ENCODE assay signal across 8 mouse cellular contexts in the genomic region with DNA sequence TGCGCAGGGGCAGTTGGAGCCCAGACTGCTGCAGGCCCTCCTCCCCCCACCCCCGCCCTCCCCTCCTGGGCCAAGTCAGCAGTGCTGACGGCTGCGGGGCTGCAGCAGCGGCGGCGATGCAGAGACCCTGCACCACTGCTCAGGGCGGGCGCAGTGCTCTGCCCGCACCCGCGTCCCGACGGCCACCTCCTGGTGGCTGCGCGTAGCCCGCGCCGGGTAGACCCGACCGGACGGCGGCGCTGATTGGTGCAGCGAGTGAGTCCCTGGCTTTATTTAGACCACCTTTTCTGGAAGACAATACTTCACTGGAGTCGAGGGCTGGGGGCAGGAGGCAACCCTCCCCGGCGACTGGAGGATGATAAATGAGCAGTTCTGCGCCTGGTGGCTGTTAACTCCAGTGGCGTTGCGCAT. TPM values are rescaled to one million over a fixed set of nuclear protein-coding genes. Genes with fewer than 3 reads are reported as not detected.
DNase-seq lines count a peak whose midpoint lies in the region; ATAC-seq and TF ChIP-seq lines count a peak whose summit lies in the region.

No protein-coding gene starts in this region.

- intact Hi-C loops in left cerebral cortex, postnatal 14 days (cut with DNase I) = no loop called here

- peak; percentile 33 to 59 for DNase-seq in cerebellum, adult 18-20 months
- DNase-seq in cerebellum, adult 9-10 months = no peak
- peak; percentile 61 for DNase-seq in limb, embryonic 11.5 days (ENCODE audit: low spot score)
- no peak for DNase-seq in frontal cortex, adult 2 months (ENCODE audit: extremely low spot score in 1 of 2, low spot score in 1 of 2)
- DNase-seq in left cerebral cortex, postnatal 14 days (ENCODE audit: low spot score in 2 of 2) = no peak

- WGBS in forebrain, embryonic 12.5 days = 2% methylated on average over 29 of the region's 31 CpGs
- WGBS in limb, embryonic 11.5 days = under 1% methylated on average over 30 of the region's 31 CpGs
- WGBS in stomach, embryonic 16.5 days = 1% methylated on average over 31 of the region's 31 CpGs

- H3K27me3 ChIP-seq in ES-Bruce4 (ENCODE audit: control insufficient read depth, insufficient read depth, low read length, poor library complexity, severe bottlenecking) = no peaks in the 10 kb centered on the region
- peaks cover 82% of the 10 kb centered on the region for H3K27me3 ChIP-seq in forebrain, embryonic 12.5 days
- peaks cover 64% of the 10 kb centered on the region for H3K27me3 ChIP-seq in limb, embryonic 11.5 days (ENCODE audit: control insufficient read depth, insufficient read depth, low read length)
- H3K27me3 ChIP-seq in stomach, embryonic 16.5 days (ENCODE audit: control insufficient read depth, insufficient read depth, low read length) = peaks cover 55% of the 10 kb centered on the region

- H3K9me3 ChIP-seq in ES-Bruce4 (replicated peaks; ENCODE audit: control insufficient read depth, insufficient read depth, low read length, poor library complexity, severe bottlenecking) = no peaks in the 10 kb centered on the region
- no peaks in the 10 kb centered on the region for H3K9me3 ChIP-seq in forebrain, embryonic 12.5 days
- no peaks in the 10 kb centered on the region for H3K9me3 ChIP-seq in limb, embryonic 11.5 days (ENCODE audit: control insufficient read depth, low read length)
- no peaks in the 10 kb centered on the region for H3K9me3 ChIP-seq in stomach, embryonic 16.5 days (replicated peaks; ENCODE audit: control insufficient read depth, low read length)

- TF ChIP-seq POLR2A in ES-Bruce4 (IDR thresholded peaks at IDR 0.05; ENCODE audit: insufficient read depth, low read length) = no peak

- H3K9ac ChIP-seq in ES-Bruce4 (ENCODE audit: low read depth, poor library complexity, severe bottlenecking) = 0 out of 2 replicates have a peak overlapping the region, but pooled peaks have one; percentile 28
- H3K9ac ChIP-seq in forebrain, embryonic 12.5 days = no peak overlapping the region
- no peak overlapping the region for H3K9ac ChIP-seq in limb, embryonic 11.5 days (ENCODE audit: low read length)
- H3K9ac ChIP-seq in stomach, embryonic 16.5 days (ENCODE audit: low read length) = peak overlapping the region; percentile 33

- H3K27ac ChIP-seq in ES-Bruce4 (ENCODE audit: insufficient read depth, low read length) = no peak overlapping the region
- no peak overlapping the region for H3K27ac ChIP-seq in forebrain, embryonic 12.5 days
- H3K27ac ChIP-seq in limb, embryonic 11.5 days (replicated peaks; ENCODE audit: low read depth, low read length) = no peak overlapping the region
- no peak overlapping the region for H3K27ac ChIP-seq in stomach, embryonic 16.5 days (ENCODE audit: low read length)

- peak overlapping the region; percentile 41 for H3K4me3 ChIP-seq in ES-Bruce4 (ENCODE audit: low read depth, low read length)
- peak overlapping the region; percentile 25 for H3K4me3 ChIP-seq in forebrain, embryonic 12.5 days (replicated peaks)
- H3K4me3 ChIP-seq in limb, embryonic 11.5 days (ENCODE audit: low read depth, low read length) = peak overlapping the region; percentile 24
- H3K4me3 ChIP-seq in stomach, embryonic 16.5 days (replicated peaks; ENCODE audit: low read length) = peak overlapping the region; percentile 21; the same call in 1 of the 2 replicates

- no peaks in the 10 kb centered on the region for H3K4me1 ChIP-seq in ES-Bruce4 (ENCODE audit: control insufficient read depth, insufficient read depth, low read length)
- peaks cover 26% of the 10 kb centered on the region for H3K4me1 ChIP-seq in forebrain, embryonic 12.5 days
- H3K4me1 ChIP-seq in limb, embryonic 11.5 days (ENCODE audit: control insufficient read depth, insufficient read depth, low read length) = peaks cover 19% of the 10 kb centered on the region; the same call in 1 of the 2 replicates
- H3K4me1 ChIP-seq in stomach, embryonic 16.5 days (ENCODE audit: control insufficient read depth, insufficient read depth, low read length) = peaks cover 14% of the 10 kb centered on the region

- 0 out of 2 replicates have a peak, but pooled peaks have one; percentile 2 for TF ChIP-seq EP300 in ES-Bruce4 (IDR thresholded peaks at IDR 0.05; ENCODE audit: insufficient read depth, low read depth, low read length)

- peak overlapping the region; percentile 44 for H3K4me2 ChIP-seq in forebrain, embryonic 12.5 days
- H3K4me2 ChIP-seq in limb, embryonic 11.5 days (ENCODE audit: low read depth, severe bottlenecking) = peak overlapping the region; percentile 55
- H3K4me2 ChIP-seq in stomach, embryonic 16.5 days (ENCODE audit: low read depth, low read length) = peak overlapping the region; percentile 46

- no peak for TF ChIP-seq CTCF in ES-Bruce4 (IDR thresholded peaks at IDR 0.05; ENCODE audit: low read depth, low read length)

- peak; percentile 44; the same call in 1 of the 2 replicates for ATAC-seq in forebrain, embryonic 12.5 days (ENCODE audit: low FRiP score)
- peak; percentile 40; the same call in 1 of the 2 replicates for ATAC-seq in limb, embryonic 11.5 days (ENCODE audit: insufficient number of reproducible peaks, low FRiP score, low TSS enrichment, low read depth)
- ATAC-seq in stomach, embryonic 16.5 days (ENCODE audit: insufficient read depth, low FRiP score) = no peak

- H3K36me3 ChIP-seq in ES-Bruce4 (ENCODE audit: control insufficient read depth, insufficient read depth, low read length, poor library complexity, severe bottlenecking) = no peaks in the 10 kb centered on the region
- no peaks in the 10 kb centered on the region for H3K36me3 ChIP-seq in forebrain, embryonic 12.5 days (replicated peaks)
- no peaks in the 10 kb centered on the region for H3K36me3 ChIP-seq in limb, embryonic 11.5 days (ENCODE audit: control insufficient read depth, insufficient read depth, low read length)
- no peaks in the 10 kb centered on the region for H3K36me3 ChIP-seq in stomach, embryonic 16.5 days (ENCODE audit: control insufficient read depth, insufficient read depth, low read length)

RNA-seq across cellular contexts. Expression of gene H6pd, which starts 24.4 kb away (rescaled TPM):
- 13.7 and 15.0 TPM in 2 replicates for polyA plus RNA-seq in ES-Bruce4 (2011; ENCODE audit: insufficient read depth, insufficient read length, low read depth, missing spikeins)
- 2.8 and 3.0 TPM in 2 replicates for polyA plus RNA-seq in forebrain, embryonic 12.5 days (2016; fragmentation: Nextera tagmentation; extraction: Ambion mirVana)
- polyA plus RNA-seq in limb, embryonic 11.5 days (2014; fragmentation: Nextera tagmentation; extraction: Ambion mirVana) = 3.5 and 3.9 TPM in 2 replicates
- 14.9 and 15.2 TPM in 2 replicates for polyA plus RNA-seq in stomach, embryonic 16.5 days (2015; fragmentation: Nextera tagmentation; extraction: Ambion mirVana)
- polyA plus RNA-seq in frontal cortex, adult 2 months (2012; rRNA removed) = 4.4 and 5.7 TPM in 2 replicates
- 10 to 100 TPM; 11.4 to 14.2 TPM for total RNA-seq in left cerebral cortex, postnatal 14 days (2021)

RNA-seq across cellular contexts. Expression of gene Gpr157, which starts 53.9 kb away (rescaled TPM):
- 2.2 and 2.7 TPM in 2 replicates for polyA plus RNA-seq in ES-Bruce4 (2011; ENCODE audit: insufficient read depth, insufficient read length, low read depth, missing spikeins)
- 0.32 and 0.54 TPM in 2 replicates for polyA plus RNA-seq in forebrain, embryonic 12.5 days (2016; fragmentation: Nextera tagmentation; extraction: Ambion mirVana)
- polyA plus RNA-seq in limb, embryonic 11.5 days (2014; fragmentation: Nextera tagmentation; extraction: Ambion mirVana) = 0.29 and 0.47 TPM in 2 replicates
- polyA plus RNA-seq in stomach, embryonic 16.5 days (2015; fragmentation: Nextera tagmentation; extraction: Ambion mirVana) = 1.5 TPM in 2 replicates
- polyA plus RNA-seq in frontal cortex, adult 2 months (2012; rRNA removed) = 1.4 and 1.8 TPM in 2 replicates
- total RNA-seq in left cerebral cortex, postnatal 14 days (2021) = 1 to 10 TPM in 1 of 2 experiments, under 1 TPM in 1; 0.75 to 1.3 TPM

Comparison
In these comparisons a context has a peak if more than half of its experiments do, and no peak if none do; other contexts are left out.
1. DNase-seq: peak in cerebellum, adult 18-20 months (2 of 2) and limb, embryonic 11.5 days (single experiment); none in cerebellum, adult 9-10 months (single experiment), frontal cortex, adult 2 months (0 of 2) and left cerebral cortex, postnatal 14 days (0 of 2).
2. H3K9ac ChIP-seq: peak in ES-Bruce4 (single experiment) and stomach, embryonic 16.5 days (single experiment); none in forebrain, embryonic 12.5 days (single experiment) and limb, embryonic 11.5 days (single experiment).
3. Peak in every context shown above with its lines, with median percentiles within 50 percentile points of each other: H3K4me3 ChIP-seq and H3K4me2 ChIP-seq.